Mouse (Mus musculus) kidney, postnatal 4 days (tissue): ENCODE data around the gene Gucy2c.

Experiments
- DNase-seq, 2 experiments: peaks; one replicate each; pipeline ENCODE4 v3.0.0; 2021; ENCODE audit warnings: mixed read lengths in 2 of 2

Gene Gucy2c

GRCm38 (mm10) chr6:136660831-136661705 is 120.5 kb downstream of the Gucy2c start:
- DNase-seq = no peak

- no peak for DNase-seq
These were observed 122.3 kb downstream of the Gucy2c start for GRCm38 (mm10) chr6:136659226-136659625.

GRCm38 (mm10) chr6:136658303-136658702 is 123.3 kb downstream of the Gucy2c start:
- no peak for DNase-seq

GRCm38 (mm10) chr6:136655786-136656185 is 125.8 kb downstream of the Gucy2c start:
- no peak for DNase-seq

GRCm38 (mm10) chr6:136654470-136654869 is 127.1 kb downstream of the Gucy2c start:
- no peak for DNase-seq

- DNase-seq = no peak
These were observed 128.2 kb downstream of the Gucy2c start for GRCm38 (mm10) chr6:136653331-136653730.

- DNase-seq = no peak
These were observed 130.9 kb downstream of the Gucy2c start for GRCm38 (mm10) chr6:136650664-136651063.

GRCm38 (mm10) chr6:136647455-136647861 is 134.1 kb downstream of the Gucy2c start:
- no peak for DNase-seq
